Mouse (Mus musculus): ENCODE results near the gene Mgat3.

DNA sequence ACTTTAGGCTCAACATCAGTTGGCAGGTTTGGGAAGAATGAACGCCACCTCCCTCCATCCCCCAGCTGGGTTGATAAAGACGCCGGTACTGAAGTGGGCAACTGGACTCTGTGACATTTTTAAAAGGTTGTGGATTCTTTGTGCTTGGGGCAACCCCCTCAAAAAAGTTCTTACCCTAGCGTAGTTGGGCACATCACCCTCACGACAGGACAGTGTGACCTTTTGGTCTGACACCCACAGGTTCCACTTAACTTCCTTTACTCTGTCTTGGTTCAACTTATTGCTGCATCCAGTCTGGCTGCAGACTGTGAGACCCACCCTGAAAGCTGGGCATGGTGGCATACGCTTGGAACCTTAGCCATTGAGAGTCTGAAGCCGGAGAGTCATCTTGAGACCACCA, 50.2 kb downstream of the Mgat3 start:
- no peak for TF ChIP-seq CTCF (IDR thresholded peaks at IDR 0.05; ENCODE audit: low read depth, low read length)
- no peak for TF ChIP-seq POLR2A (IDR thresholded peaks at IDR 0.05; ENCODE audit: borderline replicate concordance, low read depth, low read length)
